Mouse (Mus musculus): Measurements from ENCODE around the gene Pick1. TPM values are rescaled to one million over a fixed set of nuclear protein-coding genes. Genes with fewer than 3 reads are reported as not detected.

Pick1 gene
- polyA plus RNA-seq, 2 experiments = 3.5 to 12.4 TPM

DNA sequence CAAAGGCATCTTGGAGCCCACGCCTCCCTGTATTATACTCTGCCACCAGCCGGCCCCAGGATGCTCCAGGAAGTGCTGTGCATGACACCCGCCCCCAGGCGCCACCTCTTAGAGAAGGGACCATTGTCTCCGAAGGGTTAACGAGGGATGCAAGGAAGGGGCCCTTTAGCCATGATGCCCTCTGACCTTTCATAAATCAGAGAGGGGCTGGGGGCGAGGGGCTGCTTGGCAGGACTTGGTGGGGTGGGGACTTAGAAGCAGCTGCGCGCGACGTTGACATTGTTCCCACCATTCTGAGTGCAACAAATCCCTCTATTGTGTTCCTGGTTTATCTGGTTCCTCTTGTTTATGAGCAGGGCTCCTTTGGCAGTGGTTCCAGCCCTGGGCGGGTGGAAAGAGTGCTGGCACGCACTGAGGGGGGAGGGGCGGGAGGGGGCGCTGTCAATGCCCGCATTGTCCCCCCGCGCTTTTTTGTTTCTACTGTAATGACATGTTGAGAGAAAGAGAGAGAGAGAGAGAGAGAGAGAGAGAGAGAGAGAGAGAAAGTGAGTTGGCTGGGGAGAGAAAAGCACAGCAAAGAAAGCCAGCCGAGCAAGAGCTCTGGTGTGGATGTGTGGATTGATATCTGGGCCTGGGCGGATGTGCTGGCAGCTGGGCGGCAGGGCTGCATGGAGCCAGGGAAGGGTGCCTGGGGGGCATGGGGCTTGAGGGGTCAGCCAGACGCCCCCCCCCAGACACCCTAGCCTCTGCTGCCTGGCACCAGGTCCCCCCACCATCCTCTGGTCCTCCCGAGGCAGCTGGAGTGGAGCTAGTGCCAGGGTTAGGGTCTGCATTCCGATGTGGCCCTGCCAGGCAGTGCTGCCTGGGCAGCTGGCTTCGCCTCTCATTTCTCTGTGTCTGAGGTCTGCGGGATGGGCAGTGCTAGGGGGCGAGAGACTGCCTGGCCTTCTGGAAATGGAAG is 35.8 kb upstream of the Pick1 start:
- Histone ChIP-seq H3K4me1 (replicated peaks; ENCODE audit: control insufficient read depth in 2 of 2, insufficient read depth in 2 of 2, low read length in 1 of 2) (no peaks in the 10 kb centered on the region), H3K4me3 (ENCODE audit: insufficient read depth in 1 of 2, low read depth in 2 of 2, low read length in 2 of 2) (no peak overlapping the region), H3K9me3 (ENCODE audit: control insufficient read depth, low read length) (no peaks in the 10 kb centered on the region), H3K27ac (no peak overlapping the region), H3K9ac (replicated peaks) (no peak overlapping the region), H3K27me3 (ENCODE audit: control insufficient read depth, insufficient read depth, low read length) (no peaks in the 10 kb centered on the region), H3K36me3 (replicated peaks; ENCODE audit: control insufficient read depth, insufficient read depth, low read depth) (no peaks in the 10 kb centered on the region), H3K4me2 (ENCODE audit: low read depth) (no peak overlapping the region)
- DNase-seq (ENCODE audit: low read depth in 3 of 3, low spot score in 3 of 3) (no peak), ATAC-seq (ENCODE audit: insufficient read depth) (no peak)
- WGBS (ENCODE audit: insufficient replicate concordance) = 47% methylated on average over 27 of the region's 27 CpGs
- TF ChIP-seq EP300 (IDR thresholded peaks at IDR 0.05; ENCODE audit: low read depth) (no peak), CTCF (IDR thresholded peaks at IDR 0.05; ENCODE audit: low read depth) (no peak)

DNA sequence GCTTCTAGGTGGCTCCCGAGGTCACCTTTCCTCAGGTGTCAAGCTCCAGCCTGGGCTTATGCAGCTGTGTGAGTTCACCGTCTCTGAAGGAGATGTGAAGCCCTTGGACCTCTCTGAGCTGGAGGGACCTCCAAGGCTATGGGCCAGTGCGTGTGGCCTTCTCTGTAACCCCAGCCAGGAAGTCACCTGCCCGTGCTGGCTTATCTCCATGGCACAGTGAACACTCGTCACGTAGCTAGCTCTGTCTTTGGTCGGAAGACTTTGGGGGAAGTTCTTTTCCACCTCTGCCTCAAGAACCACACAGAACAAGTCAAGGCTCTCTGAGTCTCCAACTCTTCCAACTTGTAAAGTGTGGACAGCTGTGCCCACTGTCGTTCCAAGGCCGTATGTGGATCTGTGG is 34.9 kb upstream of the Pick1 start:
- no peak for DNase-seq (ENCODE audit: low read depth in 3 of 3, low spot score in 3 of 3)
- TF ChIP-seq EP300 (IDR thresholded peaks at IDR 0.05; ENCODE audit: low read depth) = no peak
- Histone ChIP-seq H3K27me3 (ENCODE audit: control insufficient read depth, insufficient read depth, low read length) (no peaks in the 10 kb centered on the region), H3K4me2 (ENCODE audit: low read depth) (no peak overlapping the region), H3K9ac (replicated peaks) (no peak overlapping the region), H3K4me3 (ENCODE audit: insufficient read depth in 1 of 2, low read depth in 2 of 2, low read length in 2 of 2) (no peak overlapping the region), H3K36me3 (replicated peaks; ENCODE audit: control insufficient read depth, insufficient read depth, low read depth) (no peaks in the 10 kb centered on the region), H3K4me1 (replicated peaks; ENCODE audit: control insufficient read depth in 2 of 2, insufficient read depth in 2 of 2, low read length in 1 of 2) (no peaks in the 10 kb centered on the region), H3K9me3 (ENCODE audit: control insufficient read depth, low read length) (no peaks in the 10 kb centered on the region), H3K27ac (no peak overlapping the region)
- no peak for ATAC-seq (ENCODE audit: insufficient read depth)
- WGBS (ENCODE audit: insufficient replicate concordance) = 27% methylated on average over 9 of the region's 9 CpGs

DNA sequence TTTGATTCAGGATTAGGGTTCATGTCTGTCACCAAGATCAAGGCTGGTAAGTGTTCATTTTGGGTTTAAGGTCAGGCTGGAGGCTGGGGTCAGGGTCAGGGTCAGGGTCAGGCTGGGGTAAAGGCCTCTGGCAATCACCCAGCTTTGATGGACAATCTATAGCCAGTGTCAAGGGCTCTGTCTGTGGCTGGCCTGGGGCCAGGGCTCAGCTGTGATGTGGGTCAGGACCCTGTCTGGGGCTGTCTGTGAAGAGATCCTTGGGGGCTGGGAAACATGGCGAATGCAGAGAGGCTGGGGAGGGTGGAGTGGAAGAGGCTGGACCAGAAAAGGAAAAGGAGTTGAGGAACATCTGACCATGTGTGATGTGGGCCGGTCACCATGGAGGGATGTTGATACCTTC is 34.0 kb upstream of the Pick1 start:
- Histone ChIP-seq H3K4me2 (ENCODE audit: low read depth) (no peak overlapping the region), H3K36me3 (replicated peaks; ENCODE audit: control insufficient read depth, insufficient read depth, low read depth) (no peaks in the 10 kb centered on the region), H3K4me3 (ENCODE audit: insufficient read depth in 1 of 2, low read depth in 2 of 2, low read length in 2 of 2) (no peak overlapping the region), H3K27me3 (ENCODE audit: control insufficient read depth, insufficient read depth, low read length) (no peaks in the 10 kb centered on the region), H3K9me3 (ENCODE audit: control insufficient read depth, low read length) (no peaks in the 10 kb centered on the region), H3K9ac (replicated peaks) (no peak overlapping the region), H3K27ac (no peak overlapping the region), H3K4me1 (replicated peaks; ENCODE audit: control insufficient read depth in 2 of 2, insufficient read depth in 2 of 2, low read length in 1 of 2) (no peaks in the 10 kb centered on the region)
- ATAC-seq (ENCODE audit: insufficient read depth) = peak; percentile 39; the same call in 1 of the 2 replicates
- DNase-seq (ENCODE audit: low read depth in 3 of 3, low spot score in 3 of 3) = no peak
- TF ChIP-seq EP300 (IDR thresholded peaks at IDR 0.05; ENCODE audit: low read depth) = no peak
- no peak for TF ChIP-seq CTCF (IDR thresholded peaks at IDR 0.05; ENCODE audit: low read depth)
- 66% methylated on average over 2 of the region's 2 CpGs for WGBS (ENCODE audit: insufficient replicate concordance)

DNA sequence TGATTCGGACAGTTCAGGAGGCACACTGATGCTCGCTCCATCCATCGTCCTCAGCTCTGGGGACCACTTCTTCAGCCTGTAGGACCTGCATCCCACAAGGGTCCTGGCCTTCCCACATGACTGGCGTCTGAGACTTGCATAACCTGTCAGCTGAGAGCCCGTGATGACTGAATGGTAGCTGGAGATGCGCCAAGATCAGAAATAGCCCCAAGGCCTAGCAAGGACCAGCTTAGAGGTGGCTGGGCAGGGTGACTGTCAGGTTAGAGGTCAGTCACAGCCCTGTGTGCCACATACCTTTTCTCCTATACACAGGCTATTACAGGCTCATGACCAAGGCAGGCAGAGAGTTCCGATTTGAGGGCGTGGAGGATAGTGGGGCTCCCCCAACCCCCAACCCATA is 33.5 kb upstream of the Pick1 start:
- no peak for TF ChIP-seq EP300 (IDR thresholded peaks at IDR 0.05; ENCODE audit: low read depth)
- TF ChIP-seq CTCF (IDR thresholded peaks at IDR 0.05; ENCODE audit: low read depth) = no peak
- Histone ChIP-seq H3K4me2 (ENCODE audit: low read depth) (no peak overlapping the region), H3K27ac (no peak overlapping the region), H3K4me3 (ENCODE audit: insufficient read depth in 1 of 2, low read depth in 2 of 2, low read length in 2 of 2) (no peak overlapping the region), H3K36me3 (replicated peaks; ENCODE audit: control insufficient read depth, insufficient read depth, low read depth) (no peaks in the 10 kb centered on the region), H3K9ac (replicated peaks) (no peak overlapping the region), H3K27me3 (ENCODE audit: control insufficient read depth, insufficient read depth, low read length) (no peaks in the 10 kb centered on the region), H3K9me3 (ENCODE audit: control insufficient read depth, low read length) (no peaks in the 10 kb centered on the region), H3K4me1 (replicated peaks; ENCODE audit: control insufficient read depth in 2 of 2, insufficient read depth in 2 of 2, low read length in 1 of 2) (no peaks in the 10 kb centered on the region)
- no peak for ATAC-seq (ENCODE audit: insufficient read depth)
- DNase-seq (ENCODE audit: low read depth in 3 of 3, low spot score in 3 of 3) = no peak
- 56% methylated on average over 8 of the region's 8 CpGs for WGBS (ENCODE audit: insufficient replicate concordance)

DNA sequence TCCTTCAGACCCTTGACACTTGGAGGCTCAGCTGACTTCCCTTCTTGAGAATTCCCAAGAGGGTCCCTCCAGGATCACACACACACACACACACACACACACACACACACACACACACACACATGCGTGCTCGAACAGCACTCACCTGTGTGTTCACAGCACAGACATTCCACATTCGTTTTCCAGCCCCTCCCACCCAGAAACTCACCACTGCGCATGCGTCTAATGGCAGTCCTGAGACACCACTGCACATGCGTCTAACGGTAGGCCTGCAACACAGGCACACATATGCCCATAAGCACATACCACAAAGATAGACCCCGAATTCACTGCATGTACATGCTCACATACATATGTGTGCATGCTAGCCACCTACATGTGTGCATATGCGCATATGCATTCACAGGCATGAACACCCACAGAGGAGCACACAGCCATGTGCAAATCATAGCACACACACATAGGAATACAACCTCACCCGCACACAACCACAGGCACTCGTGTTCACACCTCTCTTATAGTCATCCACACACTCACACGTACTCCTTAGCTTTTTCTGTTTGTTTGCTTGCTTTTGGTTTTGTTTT is 29.5 kb upstream of the Pick1 start:
- Histone ChIP-seq H3K9ac (replicated peaks) (no peak overlapping the region), H3K4me1 (replicated peaks; ENCODE audit: control insufficient read depth in 2 of 2, insufficient read depth in 2 of 2, low read length in 1 of 2) (no peaks in the 10 kb centered on the region), H3K27me3 (ENCODE audit: control insufficient read depth, insufficient read depth, low read length) (no peaks in the 10 kb centered on the region), H3K36me3 (replicated peaks; ENCODE audit: control insufficient read depth, insufficient read depth, low read depth) (no peaks in the 10 kb centered on the region), H3K4me2 (ENCODE audit: low read depth) (no peak overlapping the region), H3K9me3 (ENCODE audit: control insufficient read depth, low read length) (no peaks in the 10 kb centered on the region), H3K27ac (no peak overlapping the region), H3K4me3 (ENCODE audit: insufficient read depth in 1 of 2, low read depth in 2 of 2, low read length in 2 of 2) (no peak overlapping the region)
- DNase-seq (ENCODE audit: low read depth in 3 of 3, low spot score in 3 of 3) (no peak), ATAC-seq (ENCODE audit: insufficient read depth) (no peak)
- no peak for TF ChIP-seq EP300 (IDR thresholded peaks at IDR 0.05; ENCODE audit: low read depth)
- TF ChIP-seq CTCF (IDR thresholded peaks at IDR 0.05; ENCODE audit: low read depth) = no peak
- WGBS (ENCODE audit: insufficient replicate concordance) = 69% methylated on average over 12 of the region's 12 CpGs

Measured in liver, embryonic 14.5 days (tissue).